Mouse (Mus musculus): ENCODE data around the gene Nek6. TPM values are rescaled to one million over a fixed set of nuclear protein-coding genes. Genes with fewer than 3 reads are reported as not detected.

Nek6 gene
- total RNA-seq (2021) = 10 to 100 TPM; 26.2 to 29.8 TPM
- long read RNA-seq, experiment 1, full-length matches to known transcripts = 32 of 35 reads
- long read RNA-seq, experiment 1, partial matches to known transcripts = 1 of 35 reads
- long read RNA-seq, experiment 1, other reads (novel, unspliced or antisense) = 2 of 35 reads
- long read RNA-seq, experiment 2, full-length matches to known transcripts = 35 of 43 reads
- long read RNA-seq, experiment 2, partial matches to known transcripts = 2 of 43 reads
- long read RNA-seq, experiment 2, other reads (novel, unspliced or antisense) = 6 of 43 reads

DNA sequence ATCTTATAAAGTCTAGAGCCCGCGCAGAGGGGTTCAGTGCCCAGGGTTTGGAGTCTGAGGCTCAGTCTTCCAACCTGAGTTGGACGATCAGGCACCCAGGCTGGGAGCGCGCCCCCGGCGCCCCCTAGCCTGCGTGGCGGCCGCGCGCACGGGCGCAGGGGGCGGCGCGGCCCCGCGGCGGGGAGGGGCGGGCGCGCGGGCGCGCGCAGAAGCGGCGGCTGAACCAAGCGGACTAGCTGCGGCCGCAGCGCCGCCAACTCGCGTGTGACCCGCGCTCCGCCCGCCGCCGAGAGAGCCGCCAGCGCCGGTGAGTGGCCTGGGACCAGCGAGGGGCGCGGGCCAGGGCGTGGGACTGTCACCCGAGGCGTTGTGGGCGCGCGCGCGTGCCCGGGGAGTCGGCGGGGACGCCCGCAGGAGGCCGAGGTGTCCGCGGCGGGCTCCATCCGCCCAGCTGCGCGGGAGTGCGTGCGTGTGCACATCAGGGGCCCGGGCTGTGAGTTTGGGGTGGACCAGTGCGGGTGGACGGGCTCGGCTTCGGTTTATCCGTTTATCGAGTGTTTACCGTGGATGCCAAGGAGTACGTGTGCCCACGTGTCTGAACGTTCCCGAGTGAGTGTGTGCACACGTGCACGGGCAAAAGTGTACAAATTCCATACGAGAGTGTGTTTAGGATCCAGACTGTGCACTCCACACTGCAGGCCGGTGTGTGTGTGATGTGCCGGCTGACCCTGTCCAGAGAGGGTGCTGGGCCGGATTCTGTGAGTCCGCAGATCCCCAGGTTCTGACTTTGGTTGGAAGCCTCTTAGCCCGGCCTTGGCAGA, at the start of gene Nek6:
TSS of gene Nek6 (plus strand) at position 157 of the 821 bp plus-strand sequence.
- DNase-seq (ENCODE audit: low spot score in 2 of 2) = peak; percentile 48 to 49

GRCm38 (mm10) chr2:38462323-38462722, 49.1 kb upstream of the Nek6 start:
- no peak for DNase-seq (ENCODE audit: low spot score in 2 of 2)

DNA sequence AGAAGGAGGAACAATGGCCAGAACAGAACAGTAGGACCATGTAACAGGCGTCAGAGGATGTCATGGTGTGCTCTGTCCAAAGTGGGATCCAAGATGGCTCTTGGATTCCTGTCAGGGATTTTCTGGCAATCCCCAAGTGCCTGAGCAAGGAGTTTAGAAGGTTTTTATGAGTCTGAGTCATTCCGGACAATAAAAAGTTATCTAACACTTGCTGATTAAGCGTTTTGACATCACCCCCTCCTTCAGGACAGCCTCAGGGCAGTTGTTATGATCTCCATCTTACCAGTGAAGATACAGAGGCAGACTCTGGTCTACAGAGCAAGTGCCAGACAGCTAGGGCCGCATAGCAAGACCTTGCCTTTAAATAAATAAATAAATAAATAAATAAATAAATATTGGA, 42.6 kb upstream of the Nek6 start:
- no peak for DNase-seq (ENCODE audit: low spot score in 2 of 2)

GRCm38 (mm10) chr2:38471745-38472144, 39.7 kb upstream of the Nek6 start:
- DNase-seq (ENCODE audit: low spot score in 2 of 2) = no peak

- no peak for DNase-seq (ENCODE audit: low spot score in 2 of 2)
Observed at GRCm38 (mm10) chr2:38472829-38473228, 38.6 kb upstream of the Nek6 start.

DNA sequence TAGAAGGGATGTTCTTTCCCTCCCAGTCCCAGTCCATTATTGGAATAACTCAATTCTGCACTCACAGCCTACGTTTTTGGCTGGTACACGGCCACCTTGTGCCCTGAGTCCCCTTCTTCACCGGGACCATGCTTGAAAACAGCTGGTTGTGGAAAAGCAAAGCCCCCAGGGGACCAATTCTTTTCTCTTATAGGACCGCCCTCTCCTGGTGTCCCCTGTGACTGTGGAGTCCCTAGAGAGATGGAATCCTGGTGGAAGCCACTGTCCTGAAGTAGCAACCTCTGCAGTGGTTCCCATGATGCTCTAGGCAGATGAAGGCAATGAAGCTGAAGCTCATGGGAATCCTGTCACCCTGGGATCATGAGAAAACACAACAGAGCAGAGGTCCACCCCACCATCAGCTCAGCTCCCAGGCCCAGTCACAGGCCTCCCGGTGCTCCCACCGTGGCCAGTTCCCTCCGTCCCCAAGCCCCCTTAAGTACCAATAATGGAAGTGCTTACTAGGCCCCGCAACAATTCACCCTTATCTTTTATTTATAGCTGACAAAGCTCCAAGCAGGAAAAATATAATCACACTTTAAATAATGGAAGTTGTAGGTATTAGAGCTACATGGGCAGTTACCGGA, 34.5 kb upstream of the Nek6 start:
- no peak for DNase-seq (ENCODE audit: low spot score in 2 of 2)

DNA sequence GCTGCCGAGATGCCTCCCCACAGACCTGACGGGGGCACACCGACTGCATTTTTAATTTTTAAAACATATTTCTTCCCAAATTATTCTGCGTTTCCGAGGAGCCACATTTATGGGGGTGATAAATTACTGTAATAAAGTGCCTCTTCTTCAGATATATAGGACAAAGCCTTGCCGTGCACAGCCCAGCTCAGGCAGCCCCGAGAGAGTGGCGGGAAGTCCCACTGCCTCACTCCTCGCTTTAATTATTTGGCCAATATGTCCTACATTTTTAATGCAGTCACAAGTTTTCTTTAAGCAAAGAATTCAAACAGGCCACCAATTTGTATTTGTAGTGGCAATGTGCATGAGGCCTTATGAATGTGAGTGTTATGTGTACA, 34.0 kb upstream of the Nek6 start:
- no peak for DNase-seq (ENCODE audit: low spot score in 2 of 2)

DNA sequence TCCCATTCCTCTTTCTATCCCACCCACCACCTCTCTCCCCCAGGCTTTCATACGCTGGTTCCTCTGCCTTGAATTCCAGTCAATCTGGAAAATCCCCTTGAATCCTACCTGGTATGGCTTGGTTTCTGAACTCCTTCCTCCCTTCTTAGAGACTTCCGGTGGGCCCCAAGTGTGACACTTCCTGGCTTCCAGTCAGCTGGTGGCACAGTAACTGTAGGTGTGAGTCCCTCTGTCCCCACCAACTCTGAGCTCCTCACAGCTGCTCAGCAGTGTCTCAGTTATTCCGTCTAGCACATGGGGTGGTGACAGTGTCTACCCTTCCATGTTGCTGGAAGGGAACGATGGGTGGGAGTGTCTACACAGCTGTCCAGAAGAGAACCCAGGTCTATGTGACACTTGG, 32.8 kb upstream of the Nek6 start:
- DNase-seq (ENCODE audit: low spot score in 2 of 2) = no peak

- no peak for DNase-seq (ENCODE audit: low spot score in 2 of 2)
Observed at GRCm38 (mm10) chr2:38479541-38479940, 31.9 kb upstream of the Nek6 start.

DNA sequence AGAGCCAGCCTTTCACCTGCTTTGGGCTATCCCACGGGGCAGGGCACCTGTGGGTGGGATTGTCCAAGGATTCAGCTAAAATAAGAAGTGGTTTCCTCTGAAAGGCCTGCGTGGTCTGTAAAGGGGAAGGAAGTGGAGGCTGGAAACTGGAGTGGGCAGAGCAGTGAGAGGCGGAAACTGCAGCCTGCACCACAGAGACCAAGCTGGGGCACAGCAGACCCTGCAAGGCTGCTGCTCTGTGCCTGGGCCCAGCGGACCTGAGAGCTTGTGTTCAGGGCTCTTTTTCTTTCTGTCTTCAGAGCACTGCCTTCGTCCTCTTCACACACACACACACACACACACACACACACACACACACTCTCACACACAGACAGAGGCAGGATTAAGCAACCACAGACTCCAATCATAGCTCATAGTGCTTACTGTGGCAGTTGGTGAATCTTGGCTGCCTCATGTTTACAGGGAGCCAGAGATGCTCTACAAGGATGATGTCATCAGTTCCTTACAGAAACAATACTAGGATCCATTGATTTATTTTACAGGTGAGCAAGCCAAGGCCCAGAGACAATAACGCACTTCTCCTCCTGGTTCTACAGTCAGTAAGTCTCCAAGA, 30.2 kb upstream of the Nek6 start:
- DNase-seq (ENCODE audit: low spot score in 2 of 2) = no peak

- DNase-seq (ENCODE audit: low spot score in 2 of 2) = no peak
Observed at GRCm38 (mm10) chr2:38482122-38482521, 29.3 kb upstream of the Nek6 start.

DNA sequence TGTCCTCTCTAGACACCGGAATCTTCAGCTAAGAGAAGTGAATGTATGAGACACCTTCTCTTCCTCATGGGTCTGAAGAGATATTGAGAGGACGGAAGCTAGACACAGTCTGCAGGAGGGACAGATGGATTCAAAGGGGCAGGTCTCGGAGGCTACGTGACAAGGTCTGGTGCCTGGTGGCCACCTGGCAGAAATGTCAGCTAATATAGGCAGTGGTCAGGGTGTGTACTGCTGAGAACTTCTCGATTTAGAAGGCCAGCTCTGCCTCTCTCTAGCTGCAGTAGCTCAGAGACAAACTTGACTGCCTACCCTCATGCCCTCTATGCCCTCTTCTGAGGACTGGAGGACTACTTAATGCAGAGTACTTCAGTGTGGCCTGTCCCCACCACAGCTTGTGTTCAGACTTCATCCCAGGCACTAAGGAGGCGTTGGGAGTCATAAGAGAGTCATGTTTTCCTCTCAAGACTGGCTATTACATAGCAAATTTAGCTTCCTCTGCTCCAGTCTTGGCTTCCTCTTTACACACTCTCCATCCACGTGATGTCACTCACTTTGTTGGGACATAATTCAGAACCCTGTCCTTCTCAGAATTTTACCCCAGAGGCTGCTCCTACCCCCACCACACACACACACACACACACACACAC, 28.3 kb upstream of the Nek6 start:
- DNase-seq (ENCODE audit: low spot score in 2 of 2) = no peak

GRCm38 (mm10) chr2:38484556-38484955, 26.9 kb upstream of the Nek6 start:
- no peak for DNase-seq (ENCODE audit: low spot score in 2 of 2)

GRCm38 (mm10) chr2:38485409-38485808, 26.0 kb upstream of the Nek6 start:
- no peak for DNase-seq (ENCODE audit: low spot score in 2 of 2)

DNA sequence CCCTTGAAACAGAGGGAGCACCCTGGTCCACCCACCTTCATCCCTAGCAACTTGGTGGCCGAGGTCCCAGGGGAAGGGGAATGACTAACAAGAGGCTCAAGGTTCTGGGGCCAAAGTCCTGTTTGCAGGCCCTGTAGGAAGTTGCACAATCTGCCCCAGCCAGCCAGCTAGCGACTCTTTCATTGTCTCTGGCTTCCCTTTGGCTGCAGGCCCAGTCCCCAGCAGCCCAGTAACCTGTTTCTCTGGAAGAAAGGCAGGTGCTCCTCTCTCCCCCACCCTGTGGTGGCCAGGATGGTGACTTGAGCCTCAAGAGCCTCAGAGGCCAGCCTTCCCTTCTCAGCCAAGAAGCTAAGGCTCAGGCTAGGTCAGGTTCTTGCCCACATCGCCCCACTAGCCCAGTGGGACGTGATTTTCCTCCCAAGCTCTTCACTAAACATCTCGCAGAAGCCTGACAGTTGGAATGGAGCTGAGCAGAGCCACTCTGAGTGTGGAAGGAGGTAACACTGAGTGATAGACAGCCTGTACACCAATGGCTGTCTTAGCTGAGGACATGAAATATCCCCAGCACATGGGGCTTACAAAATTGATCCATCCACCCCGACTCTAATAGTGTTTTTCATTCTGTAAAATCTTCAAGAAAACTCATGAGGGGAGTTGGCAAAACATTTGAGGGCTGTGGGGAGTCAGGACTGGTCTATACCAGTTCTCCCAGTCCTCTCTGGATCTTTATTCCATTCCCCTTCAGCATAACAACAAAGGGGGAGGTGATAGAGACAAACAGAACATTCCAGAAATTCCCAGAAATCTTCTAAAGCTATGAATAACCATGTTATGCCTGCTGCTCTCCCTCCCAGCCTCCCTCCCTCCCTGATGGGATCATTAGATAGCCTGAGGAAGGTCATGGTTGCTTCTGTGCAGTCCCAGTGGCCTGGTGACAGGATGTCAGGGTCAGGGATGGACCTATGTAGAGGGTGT, 25.2 kb upstream of the Nek6 start:
- DNase-seq (ENCODE audit: low spot score in 2 of 2) = peak; percentile 12 to 49

DNA sequence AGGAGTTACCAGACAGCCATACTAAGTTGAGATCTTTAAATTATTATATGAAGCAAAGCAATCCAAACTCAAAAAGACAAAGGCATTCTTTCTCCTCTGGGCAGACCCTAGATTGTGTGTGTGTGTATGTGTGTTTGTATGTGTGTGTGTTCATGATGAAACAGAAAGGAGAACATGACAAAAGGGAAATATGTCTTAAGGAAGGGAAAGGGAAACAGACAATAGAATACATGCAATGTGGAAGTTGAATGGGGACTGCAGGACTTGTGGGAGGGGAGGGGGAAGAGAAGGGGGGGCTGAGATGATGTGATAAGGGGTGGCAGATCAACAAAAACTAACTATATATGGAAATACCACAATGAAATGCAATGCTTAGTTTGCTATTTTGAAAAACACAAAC, 13.8 kb upstream of the Nek6 start:
- no peak for DNase-seq (ENCODE audit: low spot score in 2 of 2)

GRCm38 (mm10) chr2:38501606-38502005, 9.8 kb upstream of the Nek6 start:
- no peak for DNase-seq (ENCODE audit: low spot score in 2 of 2)

DNA sequence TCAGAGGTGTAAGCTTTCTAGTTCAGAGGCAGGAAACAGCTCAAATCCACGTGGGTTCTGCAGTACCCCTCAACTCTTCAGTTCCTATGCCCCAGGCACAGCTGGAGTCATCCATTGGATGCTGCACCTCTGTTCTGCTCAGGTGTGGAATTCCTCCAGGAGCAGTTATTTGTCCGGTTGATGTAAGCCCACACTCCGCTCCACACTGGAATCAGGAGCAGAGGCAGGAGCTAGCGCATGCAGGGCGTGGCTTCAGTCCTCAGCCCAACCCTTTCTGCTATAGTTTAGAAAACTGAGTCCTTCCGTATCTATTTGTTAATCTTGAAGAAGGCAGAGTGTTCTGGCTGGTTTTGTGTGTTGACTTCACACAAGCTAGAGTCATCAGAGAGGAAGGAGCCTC, 9.3 kb upstream of the Nek6 start:
- no peak for DNase-seq (ENCODE audit: low spot score in 2 of 2)

DNA sequence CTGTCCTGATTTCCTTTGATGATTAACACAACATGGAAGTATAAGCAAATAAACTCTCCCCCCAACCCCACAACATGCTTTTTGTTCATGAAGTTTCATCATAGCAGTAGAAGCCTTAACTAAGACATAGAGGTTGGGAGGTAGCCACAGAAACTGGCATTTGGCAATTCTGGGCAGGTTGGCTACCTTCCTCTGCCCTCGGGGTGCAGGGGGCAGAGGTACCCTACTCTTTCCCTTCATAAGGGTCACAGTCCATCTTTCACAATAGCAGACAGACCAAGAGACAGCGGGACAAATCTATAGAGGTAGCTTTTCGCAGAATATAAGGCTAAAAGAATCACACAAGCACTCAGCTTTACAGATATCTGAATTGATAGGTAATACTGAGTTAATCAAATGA, 8.7 kb upstream of the Nek6 start:
- DNase-seq (ENCODE audit: low spot score in 2 of 2) = no peak

- DNase-seq (ENCODE audit: low spot score in 2 of 2) = no peak
Observed at GRCm38 (mm10) chr2:38504311-38504710, 7.1 kb upstream of the Nek6 start.
